In genomic region chr7:44705086-44705485, GRCm38 (mm10) we compare ENCODE assay signal across 38 mouse cellular contexts. TPM values are rescaled to one million over a fixed set of nuclear protein-coding genes. Genes with fewer than 3 reads are reported as not detected.
"Had no signal": no experiment of that assay in that cellular context is flagged by ENCODE, and none has a peak within 500 bp of the region (broad histone marks: within the 10 kb centered on the region; RNA-seq: fewer than 3 reads in every experiment).

No protein-coding gene starts in this region.

- H3K4me3 ChIP-seq: heart, adult 2 months; heart, embryonic 13.5 days; heart, embryonic 15.5 days; hindbrain, embryonic 13.5 days; hindbrain, embryonic 15.5 days; kidney, embryonic 15.5 days; limb, embryonic 10.5 days; limb, embryonic 12.5 days; liver, embryonic 13.5 days; liver, embryonic 15.5 days had no signal

- DNase-seq: gastrocnemius, postnatal 14 days; gastrocnemius, postnatal 36 days; heart, adult 11 months; kidney, adult 11 months; layer of hippocampus, adult 9-11 months; liver, embryonic 13.5 days had no signal

- H3K36me3 ChIP-seq: heart, embryonic 13.5 days; heart, embryonic 15.5 days; hindbrain, embryonic 13.5 days; hindbrain, embryonic 15.5 days; kidney, embryonic 15.5 days; limb, embryonic 10.5 days; limb, embryonic 12.5 days; liver, embryonic 13.5 days; liver, embryonic 15.5 days had no signal

- H3K9me3 ChIP-seq: heart, embryonic 15.5 days; hindbrain, embryonic 13.5 days; hindbrain, embryonic 15.5 days; limb, embryonic 10.5 days; liver, embryonic 13.5 days; liver, embryonic 15.5 days had no signal

- H3K27me3 ChIP-seq: heart, embryonic 15.5 days; hindbrain, embryonic 13.5 days; hindbrain, embryonic 15.5 days; kidney, embryonic 15.5 days; limb, embryonic 12.5 days; liver, embryonic 13.5 days; liver, embryonic 15.5 days had no signal

- H3K27ac ChIP-seq: heart, adult 2 months; heart, embryonic 13.5 days; heart, embryonic 15.5 days; hindbrain, embryonic 13.5 days; hindbrain, embryonic 15.5 days; hindbrain, postnatal 0 days; kidney, embryonic 15.5 days; kidney, postnatal 0 days; limb, embryonic 10.5 days; limb, embryonic 12.5 days; liver, embryonic 13.5 days; liver, embryonic 15.5 days had no signal

- ATAC-seq: hindbrain, postnatal 0 days; intestine, embryonic 16.5 days had no signal

- H3K4me2 ChIP-seq: heart, embryonic 11.5 days; heart, embryonic 13.5 days; heart, embryonic 15.5 days; hindbrain, embryonic 13.5 days; hindbrain, embryonic 15.5 days; kidney, embryonic 15.5 days; limb, embryonic 12.5 days; liver, embryonic 11.5 days; liver, embryonic 13.5 days; liver, embryonic 15.5 days had no signal

- H3K9ac ChIP-seq: heart, embryonic 13.5 days; heart, embryonic 15.5 days; hindbrain, embryonic 13.5 days; hindbrain, embryonic 15.5 days; kidney, embryonic 15.5 days; limb, embryonic 12.5 days; liver, embryonic 13.5 days; liver, embryonic 15.5 days had no signal

- H3K4me1 ChIP-seq: heart, embryonic 13.5 days; hindbrain, embryonic 13.5 days; hindbrain, embryonic 15.5 days; kidney, embryonic 15.5 days; limb, embryonic 10.5 days; limb, embryonic 12.5 days; liver, embryonic 13.5 days; liver, embryonic 15.5 days had no signal

RNA-seq across cellular contexts. Expression of gene Izumo2, which starts 3.5 kb away (rescaled TPM):
- total RNA-seq: gastrocnemius, adult 18-20 months; gastrocnemius, adult 8-10 months; gastrocnemius, postnatal 14 days; gastrocnemius, postnatal 36 days; heart, adult 2 months; heart, postnatal 14 days; heart, postnatal 36 days; hematopoietic stem cell, adult 5-6 weeks; hindbrain, postnatal 0 days; layer of hippocampus, adult 8-10 months; layer of hippocampus, postnatal 14 days; layer of hippocampus, postnatal 36 days; left cerebral cortex, adult 18-20 months; left cerebral cortex, adult 8-10 months; left cerebral cortex, postnatal 10 days; left cerebral cortex, postnatal 25 days had no signal
- polyA plus RNA-seq: heart, adult 2 months; heart, embryonic 11.5 days; heart, embryonic 13.5 days; heart, embryonic 15.5 days; heart, postnatal 0 days; hindbrain, embryonic 11.5 days; hindbrain, embryonic 13.5 days; hindbrain, embryonic 15.5 days; hindbrain, postnatal 0 days; intestine, embryonic 14.5 days; intestine, embryonic 16.5 days; kidney, adult 2 months; kidney, embryonic 15.5 days; kidney, postnatal 0 days; large intestine, adult 2 months; limb, embryonic 10.5 days; limb, embryonic 12.5 days; limb, embryonic 14.5 days; liver, embryonic 11.5 days; liver, embryonic 13.5 days; liver, embryonic 15.5 days had no signal

RNA-seq across cellular contexts. Expression of gene Zfp473, which starts 45.8 kb away (rescaled TPM):
- total RNA-seq: gastrocnemius, adult 18-20 months; gastrocnemius, postnatal 36 days; heart, adult 2 months had no signal
